Mouse (Mus musculus) testis, adult 2 months (tissue): ENCODE data around the gene Cbl.

Experiments used
- CTCF ChIP-seq: fragments of 200-500 bp; IDR thresholded peaks from 2 replicates; pipeline ENCODE4 v1.5.1; 2012; ENCODE audit warnings: low read depth, mild to moderate bottlenecking, inconsistent platforms, low read length, moderate library complexity; ENCODE audit not compliant: control insufficient read depth, insufficient read depth, insufficient replicate concordance
- POLR2A ChIP-seq: fragments of 200-500 bp; IDR thresholded peaks from 2 replicates; pipeline ENCODE4 v1.6.1; 2012; ENCODE audit warnings: low read depth, mild to moderate bottlenecking, inconsistent platforms, low read length, moderate library complexity; ENCODE audit not compliant: control insufficient read depth

DNA sequence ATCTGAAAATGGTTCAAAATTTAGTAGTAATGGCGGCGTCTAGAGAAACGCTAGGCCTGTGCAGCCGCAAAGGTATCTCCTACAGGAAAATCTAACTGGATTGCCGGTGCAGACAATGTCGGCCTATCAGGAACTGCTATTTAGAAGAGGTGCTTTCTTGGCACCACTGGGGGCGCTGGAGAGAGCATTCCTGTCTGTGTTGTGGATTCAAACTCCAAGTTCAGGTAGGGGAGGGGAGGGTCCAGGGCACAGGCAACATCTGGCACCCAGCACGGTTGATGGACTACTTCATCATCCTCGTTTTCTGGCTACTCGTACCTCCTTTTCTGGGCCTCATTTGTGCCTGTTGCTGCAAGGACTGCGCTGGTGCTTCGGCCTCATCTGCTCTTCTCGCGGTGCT, 55.5 kb downstream of the Cbl start:
- no peak for TF ChIP-seq POLR2A
- peak; percentile 47; the same call in 1 of the 2 replicates for TF ChIP-seq CTCF
